ENCODE assay signal across 8 mouse cellular contexts in the genomic region with DNA sequence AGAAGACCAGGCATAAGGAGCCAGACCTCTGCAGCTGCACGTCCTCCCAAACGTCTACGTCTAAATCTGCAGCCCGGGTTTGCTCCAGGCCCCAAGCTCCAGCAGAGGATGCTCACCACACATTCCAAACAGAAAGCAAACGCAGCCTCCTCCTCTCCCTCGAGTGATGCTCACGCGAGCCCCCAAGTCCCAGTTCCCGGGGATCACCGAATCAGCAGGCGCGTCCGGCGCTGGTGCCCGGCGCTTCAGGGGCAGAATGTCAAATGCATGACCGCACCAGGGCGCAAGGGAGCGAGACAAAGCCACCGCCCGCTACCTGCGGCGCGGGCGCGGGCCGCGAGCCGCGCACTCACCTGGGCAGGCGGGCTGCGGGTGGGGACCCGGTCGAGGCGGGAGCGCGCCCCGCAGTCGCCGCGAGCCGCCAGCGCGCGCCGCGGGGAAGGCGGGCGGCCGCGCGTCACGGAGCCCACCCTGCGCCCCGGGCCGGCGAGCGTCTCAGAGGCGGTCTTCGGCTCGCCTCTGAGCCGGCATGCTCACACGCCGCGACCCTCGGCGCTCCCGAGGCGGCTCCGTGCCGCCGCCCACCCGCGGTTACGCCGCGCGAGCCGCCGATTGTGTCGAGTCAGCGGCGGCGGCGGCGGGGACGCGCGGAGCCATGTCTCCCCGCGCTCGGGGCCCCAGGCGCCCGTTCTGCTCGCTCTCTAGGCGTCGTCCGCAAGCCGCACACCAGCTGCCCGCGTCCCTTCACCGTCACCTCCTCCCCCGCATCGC. TPM values are rescaled to one million over a fixed set of nuclear protein-coding genes. Genes with fewer than 3 reads are reported as not detected.
DNase-seq lines count a peak whose midpoint lies in the region; ATAC-seq and TF ChIP-seq lines count a peak whose summit lies in the region.

No protein-coding gene starts in this region.

- under 1% methylated on average over 90 of the region's 104 CpGs for WGBS in intestine, embryonic 16.5 days
- WGBS in midbrain, embryonic 12.5 days: under 1% methylated on average over 104 of the region's 104 CpGs
- WGBS in stomach, embryonic 15.5 days: under 1% methylated on average over 104 of the region's 104 CpGs

- peak overlapping the region; percentile 77 for H3K9ac ChIP-seq in intestine, embryonic 16.5 days (ENCODE audit: low read depth, low read length)
- peak overlapping the region; percentile 80 for H3K9ac ChIP-seq in midbrain, embryonic 12.5 days (replicated peaks)
- H3K9ac ChIP-seq in stomach, embryonic 15.5 days: peak overlapping the region; percentile 52

- ATAC-seq in intestine, embryonic 16.5 days: peak; percentile 85
- peak; percentile 91 for ATAC-seq in midbrain, embryonic 12.5 days (ENCODE audit: low FRiP score, low read depth)
- peak; percentile 74; the same call in 1 of the 2 replicates for ATAC-seq in stomach, embryonic 15.5 days (ENCODE audit: insufficient read depth, low FRiP score, low read depth)
- no peak for ATAC-seq in inflammation-experienced regulatory T-cells, adult 6 months

- peaks cover 10% of the 10 kb centered on the region; the same call in 1 of the 2 replicates for H3K27me3 ChIP-seq in intestine, embryonic 16.5 days (replicated peaks; ENCODE audit: control insufficient read depth, insufficient read depth, low read length)
- H3K27me3 ChIP-seq in midbrain, embryonic 12.5 days: peaks cover 19% of the 10 kb centered on the region
- no peaks in the 10 kb centered on the region; the same call in none of the 2 replicates for H3K27me3 ChIP-seq in stomach, embryonic 15.5 days (replicated peaks)

- H3K36me3 ChIP-seq in intestine, embryonic 16.5 days (ENCODE audit: control insufficient read depth, insufficient read depth, low read length): no peaks in the 10 kb centered on the region
- no peaks in the 10 kb centered on the region for H3K36me3 ChIP-seq in midbrain, embryonic 12.5 days
- H3K36me3 ChIP-seq in stomach, embryonic 15.5 days: no peaks in the 10 kb centered on the region

- peak overlapping the region; percentile 97 for H3K4me2 ChIP-seq in intestine, embryonic 16.5 days (ENCODE audit: low read depth, low read length)
- H3K4me2 ChIP-seq in midbrain, embryonic 12.5 days (replicated peaks): peak overlapping the region; percentile 72
- H3K4me2 ChIP-seq in stomach, embryonic 15.5 days: peak overlapping the region; percentile 90

- no peaks in the 10 kb centered on the region for H3K4me1 ChIP-seq in bone marrow macrophage, adult 2 months (ENCODE audit: control insufficient read depth, insufficient read depth, low read length)
- peaks cover 4% of the 10 kb centered on the region; the same call in 1 of the 2 replicates for H3K4me1 ChIP-seq in intestine, embryonic 16.5 days (ENCODE audit: control insufficient read depth, insufficient read depth, low read length)
- no peaks in the 10 kb centered on the region for H3K4me1 ChIP-seq in midbrain, embryonic 12.5 days
- H3K4me1 ChIP-seq in stomach, embryonic 15.5 days: no peaks in the 10 kb centered on the region

- H3K9me3 ChIP-seq in intestine, embryonic 16.5 days (ENCODE audit: control insufficient read depth, low read length): no peaks in the 10 kb centered on the region
- no peaks in the 10 kb centered on the region for H3K9me3 ChIP-seq in midbrain, embryonic 12.5 days
- H3K9me3 ChIP-seq in stomach, embryonic 15.5 days: no peaks in the 10 kb centered on the region

- H3K4me3 ChIP-seq in bone marrow macrophage, adult 2 months (ENCODE audit: insufficient read depth, low read length): peak overlapping the region; percentile 56
- peak overlapping the region; percentile 73 for H3K4me3 ChIP-seq in intestine, embryonic 16.5 days (ENCODE audit: low read length)
- peak overlapping the region; percentile 78 for H3K4me3 ChIP-seq in midbrain, embryonic 12.5 days
- peak overlapping the region; percentile 79 for H3K4me3 ChIP-seq in stomach, embryonic 15.5 days (replicated peaks)

- no peak for TF ChIP-seq POLR2A in bone marrow macrophage, adult 2 months (IDR thresholded peaks at IDR 0.05; ENCODE audit: borderline replicate concordance, low read depth, low read length)

- intact Hi-C loops in left cerebral cortex, postnatal 36 days (cut with DNase I): loop anchor here (5.0 to 10.0 kb wide), 3 partner anchors 72 to 287 kb away; no protein-coding TSS in a partner anchor

- no peak for TF ChIP-seq CTCF in bone marrow macrophage, adult 2 months (IDR thresholded peaks at IDR 0.05; ENCODE audit: low read depth, low read length)

- H3K27ac ChIP-seq in bone marrow macrophage, adult 2 months (ENCODE audit: insufficient read depth, low read depth, low read length): no peak overlapping the region
- peak overlapping the region; percentile 28; the same call in 1 of the 2 replicates for H3K27ac ChIP-seq in intestine, embryonic 16.5 days (ENCODE audit: low read length)
- H3K27ac ChIP-seq in midbrain, embryonic 12.5 days (replicated peaks): peak overlapping the region; percentile 90
- peak overlapping the region; percentile 77 for H3K27ac ChIP-seq in stomach, embryonic 15.5 days

- peak; percentile 77 for DNase-seq in embryo, embryonic 11 days
- peak; percentile 19 to 50 for DNase-seq in gastrocnemius, postnatal 4 days (ENCODE audit: low spot score in 2 of 2)
- DNase-seq in left cerebral cortex, postnatal 36 days (ENCODE audit: low spot score in 2 of 2): peak; percentile 77

RNA-seq across cellular contexts. Expression of a gene that starts 0.6 kb away (rescaled TPM):
- polyA plus RNA-seq in bone marrow macrophage, adult 2 months (2012; ENCODE audit: insufficient read depth, insufficient read length, missing spikeins): 0.07 TPM in 1 of 2 replicates, not detected in the other
- 1 to 10 TPM; 6.9 TPM for total RNA-seq in gastrocnemius, postnatal 4 days (2021)
- 0.83 and 1.1 TPM in 2 replicates for polyA plus RNA-seq in intestine, embryonic 16.5 days (2015; fragmentation: Nextera tagmentation; extraction: Ambion mirVana)
- 10 to 100 TPM; 52.3 to 75.0 TPM for total RNA-seq in left cerebral cortex, postnatal 36 days (2021)
- polyA plus RNA-seq in midbrain, embryonic 12.5 days (2016; fragmentation: Nextera tagmentation; extraction: Ambion mirVana): 4.8 and 5.5 TPM in 2 replicates
- 2.0 and 2.4 TPM in 2 replicates for polyA plus RNA-seq in stomach, embryonic 15.5 days (2015; fragmentation: Nextera tagmentation; extraction: Ambion mirVana)
- polyA plus RNA-seq in inflammation-experienced regulatory T-cells, adult 6 months (2017; shearing (Covaris generic)): under 1 TPM in 1 of 3 experiments, not detected in 2; 0.17 TPM

RNA-seq across cellular contexts. Expression of a gene that starts 56.1 kb away (rescaled TPM):
- 0.27 TPM in 1 of 2 replicates, not detected in the other for polyA plus RNA-seq in bone marrow macrophage, adult 2 months (2012; ENCODE audit: insufficient read depth, insufficient read length, missing spikeins)
- under 1 TPM in 1 of 2 experiments, not detected in 1; 0.15 TPM for total RNA-seq in gastrocnemius, postnatal 4 days (2021)
- polyA plus RNA-seq in intestine, embryonic 16.5 days (2015; fragmentation: Nextera tagmentation; extraction: Ambion mirVana): 0.11 and 0.21 TPM in 2 replicates
- total RNA-seq in left cerebral cortex, postnatal 36 days (2021): not detected
- polyA plus RNA-seq in midbrain, embryonic 12.5 days (2016; fragmentation: Nextera tagmentation; extraction: Ambion mirVana): 0.40 and 0.63 TPM in 2 replicates
- polyA plus RNA-seq in stomach, embryonic 15.5 days (2015; fragmentation: Nextera tagmentation; extraction: Ambion mirVana): 0.12 and 0.18 TPM in 2 replicates
- polyA plus RNA-seq in inflammation-experienced regulatory T-cells, adult 6 months (2017; shearing (Covaris generic)): under 1 TPM in 1 of 3 experiments, not detected in 2; 0.24 TPM
